Mouse (Mus musculus): ENCODE results near the gene Spef2.

DNA sequence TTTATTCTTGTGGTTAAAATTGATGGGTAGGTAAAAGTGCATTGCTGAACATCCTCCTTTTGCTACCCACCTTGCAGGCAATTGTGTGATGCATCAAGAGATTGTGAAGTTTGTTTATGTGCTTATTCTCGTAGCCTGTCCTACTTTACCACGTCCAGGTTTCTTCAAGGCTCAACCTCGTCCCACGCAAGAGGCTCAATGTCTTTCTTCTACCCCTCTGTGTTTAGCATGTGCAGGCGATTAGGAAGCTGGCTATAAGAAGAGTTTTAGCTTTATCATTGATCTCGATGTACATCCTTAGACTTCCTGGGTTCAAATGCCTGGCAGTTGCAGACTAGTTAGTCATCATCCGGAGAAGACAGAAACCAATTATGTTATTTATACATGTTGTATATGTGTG lies 176.0 kb downstream of the Spef2 start:
- TF ChIP-seq POLR2A (IDR thresholded peaks at IDR 0.05; ENCODE audit: extremely low read depth, insufficient read depth, low read length) (no peak), CTCF (IDR thresholded peaks at IDR 0.05; ENCODE audit: low read depth, low read length) (no peak)
